Mouse (Mus musculus): Measurements from ENCODE around the gene Prkd2. TPM values are rescaled to one million over a fixed set of nuclear protein-coding genes. Genes with fewer than 3 reads are reported as not detected.

Prkd2 gene
- polyA plus RNA-seq, 1 experiment = 5.5 TPM

- Histone ChIP-seq H3K27me3 (ENCODE audit: control insufficient read depth, insufficient read depth, insufficient read length) (no peaks in the 10 kb centered on the region), H3K79me3 (ENCODE audit: low read depth) (no peaks in the 10 kb centered on the region), H3ac (ENCODE audit: control insufficient read depth, insufficient read length, low read depth) (no peak overlapping the region), H3K4me3 (ENCODE audit: insufficient read depth, poor library complexity, severe bottlenecking) (no peak overlapping the region), H3K79me2 (ENCODE audit: control insufficient read depth, insufficient read depth) (no peaks in the 10 kb centered on the region), H3K36me3 (ENCODE audit: control insufficient read depth, insufficient read depth) (peaks cover 9% of the 10 kb centered on the region)
- no peak for TF ChIP-seq USF1 (IDR thresholded peaks at IDR 0.05; ENCODE audit: low read depth)
- no peak for TF ChIP-seq MYOD1 (IDR thresholded peaks at IDR 0.05; ENCODE audit: control insufficient read depth, insufficient read length, low read depth)
- TF ChIP-seq CTCF (IDR thresholded peaks at IDR 0.05; ENCODE audit: control insufficient read depth, insufficient read depth, insufficient read length) = no peak
- no peak for TF ChIP-seq MYOG (IDR thresholded peaks at IDR 0.05; ENCODE audit: control insufficient read depth, extremely low read depth, insufficient read length)
- TF ChIP-seq MAX (IDR thresholded peaks at IDR 0.05) = no peak
- no peak for TF ChIP-seq FOSL1 (IDR thresholded peaks at IDR 0.05; ENCODE audit: insufficient read depth, low read length, poor library complexity, severe bottlenecking)
- TF ChIP-seq CEBPB (IDR thresholded peaks at IDR 0.05; ENCODE audit: low read depth) = no peak
Observed at GRCm38 (mm10) chr7:16808647-16809046, 34.1 kb upstream of the Prkd2 start.

- Histone ChIP-seq H3K79me3 (ENCODE audit: low read depth) (no peaks in the 10 kb centered on the region), H3K36me3 (ENCODE audit: control insufficient read depth, insufficient read depth) (peaks cover 11% of the 10 kb centered on the region)
- TF ChIP-seq MAX (IDR thresholded peaks at IDR 0.05) (no peak), MYOD1 (IDR thresholded peaks at IDR 0.05; ENCODE audit: control insufficient read depth, insufficient read length, low read depth) (no peak), MYOG (IDR thresholded peaks at IDR 0.05; ENCODE audit: control insufficient read depth, extremely low read depth, insufficient read length) (no peak), CTCF (IDR thresholded peaks at IDR 0.05; ENCODE audit: control insufficient read depth, insufficient read depth, insufficient read length) (peak; percentile 53), FOSL1 (IDR thresholded peaks at IDR 0.05; ENCODE audit: insufficient read depth, low read length, poor library complexity, severe bottlenecking) (no peak), CEBPB (IDR thresholded peaks at IDR 0.05; ENCODE audit: low read depth) (no peak), USF1 (IDR thresholded peaks at IDR 0.05; ENCODE audit: low read depth) (no peak)
Observed at GRCm38 (mm10) chr7:16809739-16810138, 33.0 kb upstream of the Prkd2 start.

GRCm38 (mm10) chr7:16810399-16810919 is 32.2 kb upstream of the Prkd2 start:
- no peak overlapping the region for H3K4me3 ChIP-seq (ENCODE audit: insufficient read depth, poor library complexity, severe bottlenecking)
- H3K36me3 ChIP-seq (ENCODE audit: control insufficient read depth, insufficient read depth) = peaks cover 11% of the 10 kb centered on the region
- H3ac ChIP-seq (ENCODE audit: control insufficient read depth, insufficient read length, low read depth) = no peak overlapping the region
- H3K79me3 ChIP-seq (ENCODE audit: low read depth) = no peaks in the 10 kb centered on the region
- H3K27me3 ChIP-seq (ENCODE audit: control insufficient read depth, insufficient read depth, insufficient read length) = no peaks in the 10 kb centered on the region
- TF ChIP-seq CTCF (IDR thresholded peaks at IDR 0.05; ENCODE audit: control insufficient read depth, insufficient read depth, insufficient read length) (no peak), MAX (IDR thresholded peaks at IDR 0.05) (no peak), CEBPB (IDR thresholded peaks at IDR 0.05; ENCODE audit: low read depth) (no peak), USF1 (IDR thresholded peaks at IDR 0.05; ENCODE audit: low read depth) (no peak), MYOD1 (IDR thresholded peaks at IDR 0.05; ENCODE audit: control insufficient read depth, insufficient read length, low read depth) (no peak), MYOG (IDR thresholded peaks at IDR 0.05; ENCODE audit: control insufficient read depth, extremely low read depth, insufficient read length) (no peak), FOSL1 (IDR thresholded peaks at IDR 0.05; ENCODE audit: insufficient read depth, low read length, poor library complexity, severe bottlenecking) (no peak)
- H3K79me2 ChIP-seq (ENCODE audit: control insufficient read depth, insufficient read depth) = no peaks in the 10 kb centered on the region

More at GRCm38 (mm10) chr7:16809739-16810138, 33.0 kb upstream of the Prkd2 start:
- Histone ChIP-seq H3K27me3 (ENCODE audit: control insufficient read depth, insufficient read depth, insufficient read length) (no peaks in the 10 kb centered on the region), H3K79me2 (ENCODE audit: control insufficient read depth, insufficient read depth) (no peaks in the 10 kb centered on the region), H3K4me3 (ENCODE audit: insufficient read depth, poor library complexity, severe bottlenecking) (no peak overlapping the region), H3ac (ENCODE audit: control insufficient read depth, insufficient read length, low read depth) (no peak overlapping the region)

- Histone ChIP-seq H3K79me2 (ENCODE audit: control insufficient read depth, insufficient read depth) (no peaks in the 10 kb centered on the region), H3K79me3 (ENCODE audit: low read depth) (no peaks in the 10 kb centered on the region), H3ac (ENCODE audit: control insufficient read depth, insufficient read length, low read depth) (no peak overlapping the region), H3K36me3 (ENCODE audit: control insufficient read depth, insufficient read depth) (peaks cover 11% of the 10 kb centered on the region), H3K4me3 (ENCODE audit: insufficient read depth, poor library complexity, severe bottlenecking) (no peak overlapping the region), H3K27me3 (ENCODE audit: control insufficient read depth, insufficient read depth, insufficient read length) (no peaks in the 10 kb centered on the region)
- no peak for TF ChIP-seq MAX (IDR thresholded peaks at IDR 0.05)
- TF ChIP-seq CTCF (IDR thresholded peaks at IDR 0.05; ENCODE audit: control insufficient read depth, insufficient read depth, insufficient read length) = no peak
- TF ChIP-seq USF1 (IDR thresholded peaks at IDR 0.05; ENCODE audit: low read depth) = no peak
- no peak for TF ChIP-seq CEBPB (IDR thresholded peaks at IDR 0.05; ENCODE audit: low read depth)
- TF ChIP-seq MYOG (IDR thresholded peaks at IDR 0.05; ENCODE audit: control insufficient read depth, extremely low read depth, insufficient read length) = no peak
- no peak for TF ChIP-seq FOSL1 (IDR thresholded peaks at IDR 0.05; ENCODE audit: insufficient read depth, low read length, poor library complexity, severe bottlenecking)
- TF ChIP-seq MYOD1 (IDR thresholded peaks at IDR 0.05; ENCODE audit: control insufficient read depth, insufficient read length, low read depth) = no peak
Observed at GRCm38 (mm10) chr7:16810920-16811648, 31.6 kb upstream of the Prkd2 start.

GRCm38 (mm10) chr7:16811649-16812070 is 31.0 kb upstream of the Prkd2 start:
- Histone ChIP-seq H3K27me3 (ENCODE audit: control insufficient read depth, insufficient read depth, insufficient read length) (no peaks in the 10 kb centered on the region), H3K79me2 (ENCODE audit: control insufficient read depth, insufficient read depth) (peaks cover 3% of the 10 kb centered on the region), H3K79me3 (ENCODE audit: low read depth) (peaks cover under 1% of the 10 kb centered on the region), H3K4me3 (ENCODE audit: insufficient read depth, poor library complexity, severe bottlenecking) (no peak overlapping the region), H3K36me3 (ENCODE audit: control insufficient read depth, insufficient read depth) (peaks cover 11% of the 10 kb centered on the region), H3ac (ENCODE audit: control insufficient read depth, insufficient read length, low read depth) (no peak overlapping the region)
- no peak for TF ChIP-seq MAX (IDR thresholded peaks at IDR 0.05)
- no peak for TF ChIP-seq FOSL1 (IDR thresholded peaks at IDR 0.05; ENCODE audit: insufficient read depth, low read length, poor library complexity, severe bottlenecking)
- no peak for TF ChIP-seq CEBPB (IDR thresholded peaks at IDR 0.05; ENCODE audit: low read depth)
- no peak for TF ChIP-seq MYOD1 (IDR thresholded peaks at IDR 0.05; ENCODE audit: control insufficient read depth, insufficient read length, low read depth)
- TF ChIP-seq USF1 (IDR thresholded peaks at IDR 0.05; ENCODE audit: low read depth) = no peak
- no peak for TF ChIP-seq CTCF (IDR thresholded peaks at IDR 0.05; ENCODE audit: control insufficient read depth, insufficient read depth, insufficient read length)
- no peak for TF ChIP-seq MYOG (IDR thresholded peaks at IDR 0.05; ENCODE audit: control insufficient read depth, extremely low read depth, insufficient read length)

Data from C2C12 (cell line).